In genomic region chr15:103252660-103253059, GRCm38 (mm10) we compare ENCODE assay signal across 1 mouse cellular context.
TF ChIP-seq lines count a peak whose summit lies in the region.

No protein-coding gene starts in this region.

TF ChIP-seq in MEL, 35 proteins besides CTCF, POLR2A, EP300 and RAD21:
- no peak for TF ChIP-seq MEF2A (IDR thresholded peaks at IDR 0.05; ENCODE audit: extremely low read depth, insufficient replicate concordance, low read depth, low read length, poor library complexity, severe bottlenecking)
- TF ChIP-seq MAFK (IDR thresholded peaks at IDR 0.05; ENCODE audit: borderline replicate concordance, low read depth, low read length) = no peak
- TF ChIP-seq ELF1 (IDR thresholded peaks at IDR 0.05; ENCODE audit: low read depth, low read length) = no peak
- peak; percentile 57 for TF ChIP-seq NELFE (IDR thresholded peaks at IDR 0.05; ENCODE audit: low read depth, low read length)
- TF ChIP-seq MAZ (IDR thresholded peaks at IDR 0.05; ENCODE audit: low read depth, low read length) = no peak
- no peak for TF ChIP-seq MXI1 (IDR thresholded peaks at IDR 0.05; ENCODE audit: low read depth, low read length)
- TF ChIP-seq GATA1 (IDR thresholded peaks at IDR 0.05; ENCODE audit: low read depth, low read length) = no peak
- no peak for TF ChIP-seq TAL1 (IDR thresholded peaks at IDR 0.05; ENCODE audit: low read length)
- TF ChIP-seq RCOR1 (IDR thresholded peaks at IDR 0.05; ENCODE audit: low read depth, low read length) = no peak
- TF ChIP-seq CHD1 (IDR thresholded peaks at IDR 0.05; ENCODE audit: low read depth, low read length) = no peak
- peak; percentile 67 for TF ChIP-seq SIN3A (IDR thresholded peaks at IDR 0.05; ENCODE audit: low read length)
- peak; percentile 93 for TF ChIP-seq TBP (IDR thresholded peaks at IDR 0.05; ENCODE audit: low read depth, low read length)
- TF ChIP-seq E2F4 (IDR thresholded peaks at IDR 0.05; ENCODE audit: borderline replicate concordance, low read depth, low read length) = no peak
- no peak for TF ChIP-seq POLR2AphosphoS5 (IDR thresholded peaks at IDR 0.05; ENCODE audit: borderline replicate concordance, low read depth, low read length)
- TF ChIP-seq ETS1 (IDR thresholded peaks at IDR 0.05; ENCODE audit: low read depth, low read length) = no peak
- TF ChIP-seq USF1 (IDR thresholded peaks at IDR 0.05; ENCODE audit: low read depth, low read length) = no peak
- TF ChIP-seq POLR2AphosphoS2 (IDR thresholded peaks at IDR 0.05; ENCODE audit: low read length) = peak; percentile 42; the same call in 1 of the 2 replicates
- no peak for TF ChIP-seq NRF1 (IDR thresholded peaks at IDR 0.05; ENCODE audit: insufficient read depth, low read depth, low read length, poor library complexity, severe bottlenecking)
- TF ChIP-seq USF2 (IDR thresholded peaks at IDR 0.05; ENCODE audit: borderline replicate concordance in 1 of 2, insufficient read depth in 1 of 2, low read depth in 1 of 2, low read length in 2 of 2) = no peak
- TF ChIP-seq HCFC1 (IDR thresholded peaks at IDR 0.05; ENCODE audit: low read depth, low read length) = no peak
- no peak for TF ChIP-seq GABPA (IDR thresholded peaks at IDR 0.05; ENCODE audit: low read depth, low read length)
